Mouse (Mus musculus) MEL (cell line): ENCODE measurements around the gene Qrich1. TPM values are rescaled to one million over a fixed set of nuclear protein-coding genes. Genes with fewer than 3 reads are reported as not detected.

ENCODE experiments used
- DNase-seq: peaks from one replicate; pipeline ENCODE4 v3.0.0; 2011; ENCODE audit warnings: low read depth, low spot score
- H3K27ac ChIP-seq: 2 replicates; pipeline ENCODE4 v1.5.1; 2012; ENCODE audit warnings: low read depth, mild to moderate bottlenecking, control low read depth, low read length, moderate library complexity; ENCODE audit not compliant: control insufficient read depth
- H3K27me3 ChIP-seq, 2 experiments: fragments of 150-350 bp in 1 of 2; sonication (generic) in 1 of 2; 2 replicates each; pipeline ENCODE4 v1.6.1; 2012; ENCODE audit warnings: low read length in 2 of 2, mild to moderate bottlenecking in 2 of 2, improper control_type of control experiment in 1 of 2, moderate library complexity in 1 of 2; ENCODE audit not compliant: insufficient read depth in 2 of 2, control insufficient read depth in 1 of 2
- H3K36me3 ChIP-seq, 2 experiments: 2 replicates each; pipeline ENCODE4 v1.6.1; 2012 to 2014; ENCODE audit warnings: low read length in 2 of 2, improper control_type of control experiment in 1 of 2, inconsistent platforms in 1 of 2, mild to moderate bottlenecking in 1 of 2; ENCODE audit not compliant: insufficient read depth in 2 of 2, control insufficient read depth in 1 of 2
- H3K4me1 ChIP-seq, 2 experiments: fragments of 150-350 bp in 1 of 2; sonication (generic) in 1 of 2; 2 replicates each; pipeline ENCODE4 v1.6.1; 2012; ENCODE audit warnings: low read length in 2 of 2, improper control_type of control experiment in 1 of 2, mild to moderate bottlenecking in 1 of 2; ENCODE audit not compliant: insufficient read depth in 2 of 2, control insufficient read depth in 1 of 2
- H3K4me3 ChIP-seq, 2 experiments: fragments of 150-350 bp in 1 of 2; sonication (generic) in 1 of 2; 2 replicates each; pipeline ENCODE4 v1.5.1; 2012; ENCODE audit warnings: low read depth in 2 of 2, low read length in 2 of 2, mild to moderate bottlenecking in 2 of 2, moderate library complexity in 2 of 2, control low read depth in 1 of 2, improper control_type of control experiment in 1 of 2; ENCODE audit not compliant: control insufficient read depth in 1 of 2, insufficient read depth in 1 of 2
- H3K79me2 ChIP-seq: 2 replicates; pipeline ENCODE4 v1.6.1; 2012; ENCODE audit warnings: mild to moderate bottlenecking, low read length, moderate library complexity; ENCODE audit not compliant: control insufficient read depth, poor library complexity, insufficient read depth
- H3K9ac ChIP-seq: 2 replicates; pipeline ENCODE4 v1.6.1; 2012; ENCODE audit warnings: low read depth, mild to moderate bottlenecking, control low read depth, low read length, moderate library complexity; ENCODE audit not compliant: control insufficient read depth, poor library complexity, severe bottlenecking
- H3K9me3 ChIP-seq: fragments of 150-350 bp; sonication (generic); replicated peaks from 2 replicates; pipeline ENCODE4 v1.6.1; 2012; ENCODE audit warnings: mild to moderate bottlenecking, low read length, improper control_type of control experiment, moderate library complexity; ENCODE audit not compliant: insufficient read depth
- CTCF ChIP-seq, 3 experiments: IDR thresholded peaks in 2 of 3; conservative IDR thresholded peaks in 1 of 3; 2 replicates each; pipeline ENCODE4 v1.5.1; 2011 to 2012; ENCODE audit warnings: low read length in 3 of 3, low read depth in 2 of 3, mild to moderate bottlenecking in 2 of 3, improper control_type of control experiment in 1 of 3, inconsistent platforms in 1 of 3, mixed read lengths in 1 of 3, moderate library complexity in 1 of 3; ENCODE audit not compliant: control insufficient read depth in 1 of 3, insufficient read depth in 1 of 3, poor library complexity in 1 of 3, severe bottlenecking in 1 of 3
- E2F4 ChIP-seq: IDR thresholded peaks from 2 replicates; pipeline ENCODE4 v1.6.1; 2011; ENCODE audit warnings: low read depth, low read length, improper control_type of control experiment, borderline replicate concordance
- ELF1 ChIP-seq: IDR thresholded peaks from 2 replicates; pipeline ENCODE4 v1.6.1; 2014; ENCODE audit warnings: low read depth, mild to moderate bottlenecking, inconsistent platforms, low read length, improper control_type of control experiment, moderate library complexity
- ETS1 ChIP-seq: IDR thresholded peaks from 2 replicates; pipeline ENCODE4 v1.6.1; 2012; ENCODE audit warnings: low read depth, mild to moderate bottlenecking, inconsistent platforms, low read length, improper control_type of control experiment, moderate library complexity
- GABPA ChIP-seq: IDR thresholded peaks from 2 replicates; pipeline ENCODE4 v1.6.1; 2012; ENCODE audit warnings: low read depth, mild to moderate bottlenecking, inconsistent platforms, low read length, improper control_type of control experiment, moderate library complexity
- GATA1 ChIP-seq: IDR thresholded peaks from 2 replicates; pipeline ENCODE4 v1.6.1; 2011; ENCODE audit warnings: low read depth, low read length, improper control_type of control experiment
- HCFC1 ChIP-seq: IDR thresholded peaks from 2 replicates; pipeline ENCODE4 v1.6.1; 2012; ENCODE audit warnings: low read depth, mild to moderate bottlenecking, inconsistent platforms, low read length, improper control_type of control experiment, moderate library complexity
- MAZ ChIP-seq: IDR thresholded peaks from 2 replicates; pipeline ENCODE4 v1.6.1; 2012; ENCODE audit warnings: low read depth, mild to moderate bottlenecking, inconsistent platforms, low read length, improper control_type of control experiment
- MXI1 ChIP-seq: IDR thresholded peaks from 2 replicates; pipeline ENCODE4 v1.6.1; 2011; ENCODE audit warnings: mild to moderate bottlenecking, low read depth, low read length, improper control_type of control experiment
- NELFE ChIP-seq: IDR thresholded peaks from 2 replicates; pipeline ENCODE4 v1.6.1; 2011; ENCODE audit warnings: low read depth, low read length, improper control_type of control experiment
- NRF1 ChIP-seq: IDR thresholded peaks from 2 replicates; pipeline ENCODE4 v1.6.1; 2014; ENCODE audit warnings: low read depth, mild to moderate bottlenecking, inconsistent platforms, low read length, improper control_type of control experiment, moderate library complexity; ENCODE audit not compliant: poor library complexity, insufficient read depth, severe bottlenecking
- POLR2A ChIP-seq, 2 experiments: IDR thresholded peaks; 2 replicates each; pipeline ENCODE4 v1.6.1; 2011 to 2012; ENCODE audit warnings: low read length in 2 of 2, mild to moderate bottlenecking in 2 of 2, control low read depth in 1 of 2, improper control_type of control experiment in 1 of 2, low read depth in 1 of 2, moderate library complexity in 1 of 2; ENCODE audit not compliant: control insufficient read depth in 1 of 2, insufficient read depth in 1 of 2, poor library complexity in 1 of 2
- RAD21 ChIP-seq: IDR thresholded peaks from 2 replicates; pipeline ENCODE4 v1.6.1; 2011; ENCODE audit warnings: mild to moderate bottlenecking, low read depth, low read length, improper control_type of control experiment
- SIN3A ChIP-seq: IDR thresholded peaks from 2 replicates; pipeline ENCODE4 v1.6.1; 2012; ENCODE audit warnings: low read length, improper control_type of control experiment, inconsistent platforms
- SMC3 ChIP-seq: IDR thresholded peaks from 2 replicates; pipeline ENCODE4 v1.6.1; 2011; ENCODE audit warnings: low read depth, low read length, improper control_type of control experiment
- TAL1 ChIP-seq: IDR thresholded peaks from 2 replicates; pipeline ENCODE4 v1.6.1; 2012; ENCODE audit warnings: mild to moderate bottlenecking, inconsistent platforms, low read length, moderate library complexity, mixed read lengths
- TBP ChIP-seq: IDR thresholded peaks from 2 replicates; pipeline ENCODE4 v1.8.0; 2011; ENCODE audit warnings: low read depth, low read length, improper control_type of control experiment
- TCF12 ChIP-seq: IDR thresholded peaks from 2 replicates; pipeline ENCODE4 v1.6.1; 2014; ENCODE audit warnings: low read depth, mild to moderate bottlenecking, inconsistent platforms, low read length, improper control_type of control experiment, moderate library complexity
- UBTF ChIP-seq: IDR thresholded peaks from 2 replicates; pipeline ENCODE4 v1.6.1; 2012; ENCODE audit warnings: low read depth, mild to moderate bottlenecking, inconsistent platforms, low read length, improper control_type of control experiment, moderate library complexity, borderline replicate concordance; ENCODE audit not compliant: insufficient read depth
- USF1 ChIP-seq: IDR thresholded peaks from 2 replicates; pipeline ENCODE4 v1.6.1; 2014; ENCODE audit warnings: low read depth, mild to moderate bottlenecking, inconsistent platforms, low read length, improper control_type of control experiment, moderate library complexity
- ZC3H11A ChIP-seq: IDR thresholded peaks from 2 replicates; pipeline ENCODE4 v1.6.1; 2012; ENCODE audit warnings: low read depth, mild to moderate bottlenecking, inconsistent platforms, low read length, improper control_type of control experiment
- ZKSCAN1 ChIP-seq: IDR thresholded peaks from 2 replicates; pipeline ENCODE4 v1.6.1; 2012; ENCODE audit warnings: low read depth, mild to moderate bottlenecking, inconsistent platforms, low read length, improper control_type of control experiment, moderate library complexity
- polyA plus RNA-seq, 2 experiments: library from polyadenylated mRNA; stranded (reverse) in 1 of 2; unstranded in 1 of 2; fragments of >175 nt in 1 of 2; fragments of >200 nt in 1 of 2; gene quantifications; 2 replicates each; pipeline versions ENCODE4 v1.2.1 to v1.2.4; 2012; ENCODE audit warnings: low replicate concordance in 2 of 2, low read depth in 1 of 2; ENCODE audit not compliant: insufficient read length in 2 of 2, insufficient read depth in 1 of 2, missing spikeins in 1 of 2
- total RNA-seq: library from RNA; depleted of rRNA; stranded (reverse); fragments of 300-350 nt; gene quantifications from 2 replicates; pipeline ENCODE4 v1.2.3, GENCODE M21; 2012

The Qrich1 gene
- total and polyA plus RNA-seq, 3 experiments = 84.5 to 161 (median 126) TPM

GRCm38 (mm10) chr9:108490559-108491285 is 25.9 kb upstream of the Qrich1 start, which contains the start of gene Usp19:
TSS of gene Usp19 (plus strand) at chr9:108490602.
- H3K4me3 ChIP-seq = peak within 1 kb of the TSS; percentile 92 to 93
- peaks cover 5 to 17% of the 10 kb centered on the region in 2 experiments; a peak in 3 of 4 replicates for H3K36me3 ChIP-seq
- H3K79me2 ChIP-seq = peaks cover 23% of the 10 kb centered on the region
- H3K27ac ChIP-seq = peak within 1 kb of the TSS; percentile 91
- H3K9me3 ChIP-seq = no peaks in the 10 kb centered on the region
- peak; percentile 98 for DNase-seq
- TF ChIP-seq NRF1 (peak; percentile 32; the same call in 1 of the 2 replicates), GABPA (no peak), TBP (0 out of 2 replicates have a peak, but pooled peaks have one; percentile 48), USF1 (no peak), RAD21 (no peak), MXI1 (peak; percentile 26; the same call in 1 of the 2 replicates), TCF12 (peak; percentile 13; the same call in 1 of the 2 replicates), E2F4 (peak; percentile 84; the same call in 1 of the 2 replicates), SIN3A (peak; percentile 62), MAZ (peak; percentile 96), CTCF (IDR thresholded peaks at IDR 0.05 in 2 of 3, conservative IDR thresholded peaks at IDR 0.05 in 1 of 3; ENCODE audit: control insufficient read depth in 1 of 3, insufficient read depth in 1 of 3, low read depth in 2 of 3, low read length in 3 of 3, poor library complexity in 1 of 3, severe bottlenecking in 1 of 3) (no peak), UBTF (no peak), SMC3 (no peak), ELF1 (peak; percentile 76), NELFE (peak; percentile 65), POLR2A (IDR thresholded peaks at IDR 0.05; ENCODE audit: control insufficient read depth in 1 of 2, insufficient read depth in 1 of 2, low read depth in 1 of 2, low read length in 2 of 2, poor library complexity in 1 of 2) (peak; percentile 34 to 75; a peak in 2 of 4 replicates), TAL1 (no peak), HCFC1 (peak; percentile 90), ETS1 (peak; percentile 46)
- peak within 1 kb of the TSS; percentile 95 for H3K9ac ChIP-seq
- H3K27me3 ChIP-seq = no peaks in the 10 kb centered on the region
- peaks cover 4 to 9% of the 10 kb centered on the region in 2 experiments for H3K4me1 ChIP-seq

- Histone ChIP-seq H3K27me3 (no peaks in the 10 kb centered on the region), H3K27ac (peak overlapping the region; percentile 91), H3K9ac (peak overlapping the region; percentile 95), H3K79me2 (peaks cover 23% of the 10 kb centered on the region), H3K36me3 (peaks cover 5 to 17% of the 10 kb centered on the region in 2 experiments; a peak in 3 of 4 replicates), H3K4me3 (peak overlapping the region; percentile 92 to 93), H3K9me3 (no peaks in the 10 kb centered on the region), H3K4me1 (peaks cover 4 to 9% of the 10 kb centered on the region in 2 experiments)
- no peak for DNase-seq
- TF ChIP-seq ZKSCAN1 = no peak
- peak; percentile 2; the same call in 1 of the 2 replicates for TF ChIP-seq GATA1
- no peak for TF ChIP-seq ZC3H11A
Observed at GRCm38 (mm10) chr9:108491286-108491580, 25.4 kb upstream of the Qrich1 start.
